Comparison of ENCODE assay signal across 14 mouse cellular contexts in genomic region chr12:83998341-83999107, GRCm38 (mm10). TPM values are rescaled to one million over a fixed set of nuclear protein-coding genes. Genes with fewer than 3 reads are reported as not detected.
DNase-seq lines count a peak whose midpoint lies in the region; ATAC-seq and TF ChIP-seq lines count a peak whose summit lies in the region.
"Had no signal": no experiment of that assay in that cellular context is flagged by ENCODE, and none has a peak within 500 bp of the region (broad histone marks: within the 10 kb centered on the region; RNA-seq: fewer than 3 reads in every experiment).

No protein-coding gene starts in this region.

- H3K27me3 ChIP-seq in hindbrain, embryonic 15.5 days: no peaks in the 10 kb centered on the region
- no peaks in the 10 kb centered on the region for H3K27me3 ChIP-seq in hindbrain, embryonic 11.5 days (ENCODE audit: control insufficient read depth, insufficient read depth, low read length)
- H3K27me3 ChIP-seq in lung, embryonic 16.5 days (ENCODE audit: control insufficient read depth, insufficient read depth, low read depth, low read length): no peaks in the 10 kb centered on the region
- H3K27me3 ChIP-seq in stomach, embryonic 16.5 days (ENCODE audit: control insufficient read depth, insufficient read depth, low read length): no peaks in the 10 kb centered on the region

- no peak for TF ChIP-seq POLR2A in lung, adult 2 months (IDR thresholded peaks at IDR 0.05; ENCODE audit: borderline replicate concordance, extremely low read depth, low read depth, low read length)

- no peak overlapping the region for H3K4me3 ChIP-seq in hindbrain, embryonic 15.5 days
- H3K4me3 ChIP-seq in hindbrain, embryonic 11.5 days (ENCODE audit: low read depth, low read length): no peak overlapping the region
- no peak overlapping the region for H3K4me3 ChIP-seq in lung, embryonic 16.5 days (ENCODE audit: low read length)
- H3K4me3 ChIP-seq in lung, adult 2 months (replicated peaks; ENCODE audit: extremely low read depth, low read depth, low read length): no peak overlapping the region
- H3K4me3 ChIP-seq in stomach, embryonic 16.5 days (replicated peaks; ENCODE audit: low read length): no peak overlapping the region

- WGBS in hindbrain, embryonic 15.5 days: 60% methylated on average over 11 of the region's 11 CpGs
- WGBS in hindbrain, embryonic 11.5 days: 66% methylated on average over 11 of the region's 11 CpGs
- 36% methylated on average over 11 of the region's 11 CpGs for WGBS in lung, embryonic 16.5 days
- 52% methylated on average over 11 of the region's 11 CpGs for WGBS in lung, adult 2 months
- 42% methylated on average over 11 of the region's 11 CpGs for WGBS in stomach, embryonic 16.5 days

- TF ChIP-seq CTCF in lung, adult 2 months (IDR thresholded peaks at IDR 0.05; ENCODE audit: insufficient read depth, low read length): no peak

- H3K4me1 ChIP-seq in hindbrain, embryonic 15.5 days (replicated peaks): no peaks in the 10 kb centered on the region
- no peaks in the 10 kb centered on the region for H3K4me1 ChIP-seq in hindbrain, embryonic 11.5 days (replicated peaks; ENCODE audit: control insufficient read depth, insufficient read depth, low read length)
- H3K4me1 ChIP-seq in lung, embryonic 16.5 days (replicated peaks; ENCODE audit: control insufficient read depth, insufficient read depth, low read length): peaks cover 10% of the 10 kb centered on the region
- H3K4me1 ChIP-seq in lung, adult 2 months (ENCODE audit: control insufficient read depth, insufficient read depth, low read length): no peaks in the 10 kb centered on the region
- peaks cover 6% of the 10 kb centered on the region for H3K4me1 ChIP-seq in stomach, embryonic 16.5 days (ENCODE audit: control insufficient read depth, insufficient read depth, low read length)

- no peak for ATAC-seq in hindbrain, embryonic 15.5 days (ENCODE audit: low FRiP score, low read depth)
- no peak for ATAC-seq in hindbrain, embryonic 11.5 days (ENCODE audit: low FRiP score)
- peak; percentile 42; the same call in 1 of the 2 replicates for ATAC-seq in lung, embryonic 16.5 days (ENCODE audit: low read depth)
- no peak for ATAC-seq in stomach, embryonic 16.5 days (ENCODE audit: insufficient read depth, low FRiP score)
- no peak for ATAC-seq in megakaryocyte, adult 5-6 weeks (ENCODE audit: poor library complexity, severe bottlenecking)

- no peak overlapping the region for H3K9ac ChIP-seq in hindbrain, embryonic 15.5 days
- no peak overlapping the region for H3K9ac ChIP-seq in hindbrain, embryonic 11.5 days (ENCODE audit: low read depth, low read length)
- H3K9ac ChIP-seq in lung, embryonic 16.5 days (ENCODE audit: low read length): no peak overlapping the region
- no peak overlapping the region for H3K9ac ChIP-seq in stomach, embryonic 16.5 days (ENCODE audit: low read length)

- no peak overlapping the region for H3K4me2 ChIP-seq in hindbrain, embryonic 15.5 days
- H3K4me2 ChIP-seq in hindbrain, embryonic 11.5 days (replicated peaks; ENCODE audit: low read depth, low read length): no peak overlapping the region
- H3K4me2 ChIP-seq in lung, embryonic 16.5 days (ENCODE audit: low read depth, low read length): no peak overlapping the region
- H3K4me2 ChIP-seq in stomach, embryonic 16.5 days (ENCODE audit: low read depth, low read length): no peak overlapping the region

- H3K36me3 ChIP-seq in hindbrain, embryonic 15.5 days: no peaks in the 10 kb centered on the region
- no peaks in the 10 kb centered on the region for H3K36me3 ChIP-seq in hindbrain, embryonic 11.5 days (ENCODE audit: control insufficient read depth, insufficient read depth, low read length)
- H3K36me3 ChIP-seq in lung, embryonic 16.5 days (ENCODE audit: control insufficient read depth, insufficient read depth, low read length): peaks cover 7% of the 10 kb centered on the region; the same call in 1 of the 2 replicates
- no peaks in the 10 kb centered on the region for H3K36me3 ChIP-seq in stomach, embryonic 16.5 days (ENCODE audit: control insufficient read depth, insufficient read depth, low read length)

- DNase-seq in hindbrain, embryonic 11.5 days (ENCODE audit: low spot score): no peak
- DNase-seq in lung, adult 2 months: no peak
- peak; percentile 93 for DNase-seq in gonadal fat pad, adult 2 months (ENCODE audit: low read depth)
- DNase-seq: cerebellum, adult 11 months had no signal

- no peaks in the 10 kb centered on the region for H3K9me3 ChIP-seq in hindbrain, embryonic 15.5 days
- no peaks in the 10 kb centered on the region for H3K9me3 ChIP-seq in hindbrain, embryonic 11.5 days (ENCODE audit: control insufficient read depth, low read length)
- H3K9me3 ChIP-seq in lung, embryonic 16.5 days (ENCODE audit: control insufficient read depth, low read length): peaks cover 3% of the 10 kb centered on the region; the same call in 1 of the 2 replicates
- H3K9me3 ChIP-seq in stomach, embryonic 16.5 days (replicated peaks; ENCODE audit: control insufficient read depth, low read length): no peaks in the 10 kb centered on the region

- peak overlapping the region; percentile 38; the same call in 1 of the 2 replicates for H3K27ac ChIP-seq in hindbrain, embryonic 15.5 days (replicated peaks)
- H3K27ac ChIP-seq in hindbrain, embryonic 11.5 days (ENCODE audit: low read depth, low read length): no peak overlapping the region
- H3K27ac ChIP-seq in lung, embryonic 16.5 days (ENCODE audit: low read length): no peak overlapping the region
- peak overlapping the region; percentile 27; the same call in 1 of the 2 replicates for H3K27ac ChIP-seq in stomach, embryonic 16.5 days (ENCODE audit: low read length)

RNA-seq across cellular contexts. Expression of gene Acot1, which starts 10.8 kb away (rescaled TPM):
- polyA plus RNA-seq in hindbrain, embryonic 15.5 days (2015; fragmentation: Nextera tagmentation; extraction: Ambion mirVana): 91.0 and 98.0 TPM in 2 replicates
- 45.5 and 49.5 TPM in 2 replicates for polyA plus RNA-seq in hindbrain, embryonic 11.5 days (2014; fragmentation: Nextera tagmentation; extraction: Ambion mirVana)
- polyA plus RNA-seq in lung, embryonic 16.5 days (2015; fragmentation: Nextera tagmentation; extraction: Ambion mirVana): 82.2 and 86.7 TPM in 2 replicates
- 28.8 and 29.2 TPM in 2 replicates for polyA plus RNA-seq in lung, adult 2 months (2012; rRNA removed)
- 17.8 and 23.1 TPM in 2 replicates for polyA plus RNA-seq in gonadal fat pad, adult 2 months (2012; rRNA removed)
- 37.4 and 48.4 TPM in 2 replicates for polyA plus RNA-seq in stomach, embryonic 16.5 days (2015; fragmentation: Nextera tagmentation; extraction: Ambion mirVana)
- total RNA-seq in megakaryocyte, adult 5-6 weeks (2015): 2.5 and 6.0 TPM in 2 replicates
- 10.6 and 11.8 TPM in 2 replicates for total RNA-seq in megakaryocyte, adult 5-6 weeks (2017)

RNA-seq across cellular contexts. Expression of gene Acot2, which starts 10.9 kb away (rescaled TPM):
- polyA plus RNA-seq in hindbrain, embryonic 15.5 days (2015; fragmentation: Nextera tagmentation; extraction: Ambion mirVana): 16.0 and 16.9 TPM in 2 replicates
- polyA plus RNA-seq in hindbrain, embryonic 11.5 days (2014; fragmentation: Nextera tagmentation; extraction: Ambion mirVana): 14.0 and 15.7 TPM in 2 replicates
- polyA plus RNA-seq in lung, embryonic 16.5 days (2015; fragmentation: Nextera tagmentation; extraction: Ambion mirVana): 40.9 and 43.6 TPM in 2 replicates
- polyA plus RNA-seq in lung, adult 2 months (2012; rRNA removed): 18.4 and 20.3 TPM in 2 replicates
- polyA plus RNA-seq in gonadal fat pad, adult 2 months (2012; rRNA removed): 11.6 and 17.6 TPM in 2 replicates
- polyA plus RNA-seq in stomach, embryonic 16.5 days (2015; fragmentation: Nextera tagmentation; extraction: Ambion mirVana): 23.7 and 24.9 TPM in 2 replicates
- total RNA-seq in megakaryocyte, adult 5-6 weeks (2015): 4.2 and 8.0 TPM in 2 replicates
- total RNA-seq in megakaryocyte, adult 5-6 weeks (2017): 1.4 and 5.4 TPM in 2 replicates

RNA-seq across cellular contexts. Expression of gene Heatr4, which starts 13.9 kb away (rescaled TPM):
- polyA plus RNA-seq in hindbrain, embryonic 15.5 days (2015; fragmentation: Nextera tagmentation; extraction: Ambion mirVana): not detected in 2 replicates
- polyA plus RNA-seq in hindbrain, embryonic 11.5 days (2014; fragmentation: Nextera tagmentation; extraction: Ambion mirVana): 0.08 TPM in 1 of 2 replicates, not detected in the other
- not detected in 2 replicates for polyA plus RNA-seq in lung, embryonic 16.5 days (2015; fragmentation: Nextera tagmentation; extraction: Ambion mirVana)
- polyA plus RNA-seq in lung, adult 2 months (2012; rRNA removed): 0.05 TPM in 1 of 2 replicates, not detected in the other
- not detected in 2 replicates for polyA plus RNA-seq in gonadal fat pad, adult 2 months (2012; rRNA removed)
- polyA plus RNA-seq in stomach, embryonic 16.5 days (2015; fragmentation: Nextera tagmentation; extraction: Ambion mirVana): 0.05 and 0.10 TPM in 2 replicates
- not detected in 2 replicates for total RNA-seq in megakaryocyte, adult 5-6 weeks (2015)
- not detected in 2 replicates for total RNA-seq in megakaryocyte, adult 5-6 weeks (2017)
- total RNA-seq: adrenal gland, adult 2 months; ES-E14; gastrocnemius, postnatal 10 days had no signal
- polyA plus RNA-seq: adrenal gland, adult 2 months; kidney, adult 2 months had no signal

RNA-seq across cellular contexts. Expression of gene Acot4, which starts 39.7 kb away (rescaled TPM):
- 0.32 and 0.58 TPM in 2 replicates for polyA plus RNA-seq in hindbrain, embryonic 15.5 days (2015; fragmentation: Nextera tagmentation; extraction: Ambion mirVana)
- 0.14 and 0.63 TPM in 2 replicates for polyA plus RNA-seq in hindbrain, embryonic 11.5 days (2014; fragmentation: Nextera tagmentation; extraction: Ambion mirVana)
- 0.47 and 0.58 TPM in 2 replicates for polyA plus RNA-seq in lung, embryonic 16.5 days (2015; fragmentation: Nextera tagmentation; extraction: Ambion mirVana)
- polyA plus RNA-seq in lung, adult 2 months (2012; rRNA removed): 0.40 TPM in 2 replicates
- polyA plus RNA-seq in gonadal fat pad, adult 2 months (2012; rRNA removed): 2.4 and 2.7 TPM in 2 replicates
- polyA plus RNA-seq in stomach, embryonic 16.5 days (2015; fragmentation: Nextera tagmentation; extraction: Ambion mirVana): 1.7 and 2.2 TPM in 2 replicates
- total RNA-seq in megakaryocyte, adult 5-6 weeks (2015): 0.02 TPM in 1 of 2 replicates, not detected in the other
- not detected in 2 replicates for total RNA-seq in megakaryocyte, adult 5-6 weeks (2017)

RNA-seq across cellular contexts. Expression of gene Gm49366, which starts 40.2 kb away (rescaled TPM):
- not detected in 2 replicates for polyA plus RNA-seq in hindbrain, embryonic 15.5 days (2015; fragmentation: Nextera tagmentation; extraction: Ambion mirVana)
- not detected in 2 replicates for polyA plus RNA-seq in hindbrain, embryonic 11.5 days (2014; fragmentation: Nextera tagmentation; extraction: Ambion mirVana)
- polyA plus RNA-seq in lung, embryonic 16.5 days (2015; fragmentation: Nextera tagmentation; extraction: Ambion mirVana): not detected in 2 replicates
- polyA plus RNA-seq in lung, adult 2 months (2012; rRNA removed): not detected in 2 replicates
- not detected in 2 replicates for polyA plus RNA-seq in gonadal fat pad, adult 2 months (2012; rRNA removed)
- not detected in 2 replicates for polyA plus RNA-seq in stomach, embryonic 16.5 days (2015; fragmentation: Nextera tagmentation; extraction: Ambion mirVana)
- total RNA-seq in megakaryocyte, adult 5-6 weeks (2015): not detected in 2 replicates
- not detected in 2 replicates for total RNA-seq in megakaryocyte, adult 5-6 weeks (2017)
- total RNA-seq: adrenal gland, adult 2 months; ES-E14; gastrocnemius, postnatal 10 days; left cerebral cortex, postnatal 4 days had no signal
- polyA plus RNA-seq: adrenal gland, adult 2 months; kidney, adult 2 months; thymus, postnatal 0 days had no signal

Comparison
In these comparisons a context has a peak if more than half of its experiments do, and no peak if none do; other contexts are left out.
1. H3K27ac ChIP-seq: peak in hindbrain, embryonic 15.5 days (single experiment) and stomach, embryonic 16.5 days (single experiment); none in hindbrain, embryonic 11.5 days (single experiment) and lung, embryonic 16.5 days (single experiment).